Mouse (Mus musculus) lung, adult 2 months (tissue): Measurements from ENCODE around the gene Nat8f4.

Experiments used
- CTCF ChIP-seq: fragments of 200-500 bp; IDR thresholded peaks from 2 replicates; pipeline ENCODE4 v1.5.1; 2011; ENCODE audit warnings: mild to moderate bottlenecking, low read length, control low read depth; ENCODE audit not compliant: insufficient read depth
- POLR2A ChIP-seq: fragments of 200-500 bp; IDR thresholded peaks from 2 replicates; pipeline ENCODE4 v1.6.1; 2011; ENCODE audit warnings: low read depth, mild to moderate bottlenecking, control low read depth, low read length, borderline replicate concordance; ENCODE audit errors: extremely low read depth

DNA sequence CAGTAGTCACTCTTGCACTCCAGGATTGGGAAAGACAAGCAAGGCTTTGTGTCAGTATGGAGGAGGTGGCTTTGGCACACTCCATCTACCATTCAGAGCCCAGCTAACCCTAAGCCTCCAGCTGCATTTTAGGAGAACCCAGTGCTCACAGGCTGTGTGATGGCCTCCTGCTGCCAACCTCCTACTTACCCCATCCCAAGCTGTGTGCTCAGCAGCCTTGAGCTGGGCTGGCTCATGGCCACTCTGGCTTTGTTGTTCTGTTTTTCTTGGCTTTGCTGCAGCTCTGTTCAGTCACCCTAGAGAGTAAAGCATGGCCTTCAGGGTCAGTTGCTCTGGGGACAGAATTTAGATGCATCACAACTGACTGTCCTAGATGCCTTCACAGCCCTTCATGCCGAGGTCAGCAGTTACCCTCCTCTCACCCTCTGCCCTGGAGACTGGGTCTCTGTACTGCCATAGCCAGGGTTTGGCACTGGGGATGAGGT lies 48.4 kb downstream of the Nat8f4 start:
- no peak for TF ChIP-seq CTCF
- TF ChIP-seq POLR2A, result no peak
